Mouse (Mus musculus) naive thymus-derived CD4-positive, alpha-beta T cell, adult 2 months (primary cell): ENCODE measurements around the gene Grb10.

Source experiments
- DNase-seq: peaks from one replicate; pipeline ENCODE4 v3.0.0-alpha.2; 2011; ENCODE audit warnings: low read depth

The Grb10 gene

GRCm38 (mm10) chr11:12038470-12038985 lies at the start of gene Grb10:
TSS of gene Grb10 (minus strand) at chr11:12038683.
- no peak for DNase-seq

GRCm38 (mm10) chr11:12081638-12082037 lies 43.2 kb upstream of the Grb10 start:
- no peak for DNase-seq

DNA sequence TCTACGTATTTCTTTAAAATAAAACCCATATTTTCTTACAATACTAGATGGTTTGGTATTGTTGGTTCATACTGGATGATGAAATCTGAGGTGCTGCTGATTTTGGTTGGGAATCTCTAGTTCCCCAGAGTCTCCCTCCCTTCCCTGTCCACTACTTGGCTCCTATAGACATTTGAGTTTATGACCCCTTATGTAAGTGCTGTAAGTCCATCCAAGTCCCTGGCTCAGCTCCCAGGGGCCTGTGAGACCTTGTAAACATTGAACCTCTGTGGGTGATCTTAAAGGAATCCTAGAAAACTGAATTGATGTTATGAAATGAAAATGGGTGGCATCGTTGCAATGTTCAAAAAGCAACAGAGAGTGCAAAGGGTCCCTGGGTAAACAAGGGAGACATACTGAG lies 40.7 kb upstream of the Grb10 start:
- no peak for DNase-seq

DNA sequence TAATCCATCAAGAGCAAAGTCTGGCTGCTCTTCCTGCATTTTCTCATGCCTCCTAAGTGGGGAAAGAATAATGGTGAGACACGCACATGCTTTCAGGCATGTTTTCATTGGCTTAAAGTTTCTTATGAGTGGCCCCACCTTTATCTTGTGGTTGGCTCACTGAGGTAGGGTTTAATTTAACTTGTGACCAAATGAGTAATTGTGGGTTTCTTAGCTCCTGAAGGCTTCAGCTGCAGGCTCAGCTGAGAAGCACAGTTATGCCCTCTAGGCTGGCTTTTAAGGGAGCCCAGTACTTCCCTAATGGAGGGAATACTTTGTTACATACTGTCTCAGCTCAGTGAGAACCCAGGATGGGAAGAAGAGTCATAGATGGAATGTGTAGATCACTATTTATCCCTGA lies 37.0 kb upstream of the Grb10 start:
- no peak for DNase-seq

GRCm38 (mm10) chr11:12073394-12074226 lies 35.1 kb upstream of the Grb10 start:
- no peak for DNase-seq

DNA sequence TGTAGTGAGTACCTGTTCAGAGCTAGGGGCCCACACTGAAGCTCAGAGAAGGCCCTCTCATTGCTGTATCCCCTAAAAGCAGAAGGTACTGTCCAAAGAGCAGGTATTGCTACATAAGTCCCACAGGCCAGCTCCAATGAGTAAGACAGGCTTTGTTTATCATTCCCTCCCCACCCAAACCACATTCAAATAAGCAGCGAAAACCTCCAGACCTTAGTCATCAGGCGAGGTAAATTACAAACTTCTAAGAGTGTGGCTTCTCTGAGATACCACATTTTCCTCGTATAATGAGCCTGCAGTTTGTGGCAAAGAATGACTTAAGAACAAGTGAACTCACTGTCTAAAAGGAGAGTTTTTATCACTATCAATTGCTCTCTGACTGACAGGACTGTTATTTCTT lies 33.8 kb upstream of the Grb10 start:
- DNase-seq: no peak

DNA sequence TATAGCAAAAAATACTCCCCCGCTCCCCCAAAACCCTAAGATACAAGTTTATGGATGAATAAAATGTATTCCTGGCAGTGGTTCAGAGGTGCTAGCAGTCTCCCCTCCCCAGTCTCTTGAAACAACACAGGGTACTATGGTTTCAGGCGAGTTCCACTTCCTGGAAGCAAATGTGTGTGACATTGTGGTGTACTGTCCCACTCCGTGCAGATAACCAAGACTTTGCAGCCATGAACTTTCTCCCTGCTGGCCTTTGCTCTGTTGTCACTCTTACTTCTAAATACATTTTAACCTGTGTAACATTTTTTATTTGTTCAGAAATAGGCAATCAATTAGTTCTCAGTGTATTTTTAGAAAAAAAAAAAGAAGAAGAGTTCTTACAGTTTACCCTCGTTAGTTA lies 20.5 kb upstream of the Grb10 start:
- DNase-seq: no peak

- no peak for DNase-seq
These were observed 10.3 kb upstream of the Grb10 start for GRCm38 (mm10) chr11:12048547-12049327.

- DNase-seq: no peak
These were observed 9.7 kb upstream of the Grb10 start for GRCm38 (mm10) chr11:12048135-12048534.

- DNase-seq: no peak
These were observed 5.8 kb upstream of the Grb10 start for GRCm38 (mm10) chr11:12044245-12044644.

DNA sequence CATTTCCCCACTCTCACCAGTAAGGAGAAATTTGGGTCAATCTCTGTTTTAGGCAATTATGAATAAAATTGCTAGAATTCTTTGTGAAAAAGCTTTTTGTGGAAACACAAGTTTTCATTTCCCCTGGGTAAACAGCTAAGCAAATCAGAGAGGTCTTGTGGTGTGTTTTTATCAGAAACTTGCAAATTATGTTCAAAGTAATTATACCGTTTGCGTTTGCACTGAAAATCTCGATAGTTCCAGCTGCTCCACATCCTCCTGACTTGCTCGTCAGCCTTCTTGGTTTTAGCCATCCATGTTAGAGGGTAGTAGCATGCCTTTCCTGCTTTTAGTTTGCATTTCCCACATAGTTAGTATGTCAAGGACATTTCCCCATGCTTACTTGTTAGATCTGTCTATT lies 3.3 kb upstream of the Grb10 start:
- DNase-seq: no peak

DNA sequence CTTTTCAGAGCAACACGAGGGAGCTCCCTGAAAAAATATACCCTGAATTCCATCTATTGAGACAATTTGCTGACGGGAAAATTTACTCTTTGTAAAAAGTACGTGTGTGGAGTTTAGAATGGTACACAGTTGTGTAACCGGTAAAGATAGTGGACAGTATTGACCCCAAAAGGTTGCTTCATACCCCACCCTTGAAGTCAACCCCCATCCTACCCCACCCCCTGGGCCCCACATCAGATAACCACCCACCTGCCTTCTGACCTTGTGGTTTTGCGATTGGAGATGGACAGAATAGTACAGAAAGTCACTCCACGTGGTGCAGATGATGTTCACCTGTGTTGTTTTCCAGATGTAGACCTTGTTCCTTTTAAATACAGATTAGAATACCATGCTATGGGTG lies 2.9 kb upstream of the Grb10 start:
- DNase-seq: no peak

DNA sequence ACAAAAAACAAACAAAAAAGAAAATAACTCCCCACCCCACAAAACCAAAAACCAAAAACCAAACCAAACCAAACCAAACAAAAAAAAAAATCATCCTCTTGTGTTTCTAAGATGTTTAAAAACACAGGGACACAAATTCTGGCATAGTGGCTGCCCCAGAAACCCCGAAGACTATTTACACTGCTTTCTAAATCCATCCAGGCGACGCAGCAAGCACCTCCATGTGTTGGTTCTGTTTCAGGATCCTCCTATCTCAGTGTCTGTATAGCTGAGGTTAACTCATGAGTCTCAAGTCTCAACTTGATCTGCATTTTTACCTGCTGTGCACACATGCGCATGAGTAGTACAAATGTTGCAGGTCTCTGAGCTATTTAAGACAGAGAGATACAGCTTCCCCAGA lies 1.9 kb upstream of the Grb10 start:
- no peak for DNase-seq

DNA sequence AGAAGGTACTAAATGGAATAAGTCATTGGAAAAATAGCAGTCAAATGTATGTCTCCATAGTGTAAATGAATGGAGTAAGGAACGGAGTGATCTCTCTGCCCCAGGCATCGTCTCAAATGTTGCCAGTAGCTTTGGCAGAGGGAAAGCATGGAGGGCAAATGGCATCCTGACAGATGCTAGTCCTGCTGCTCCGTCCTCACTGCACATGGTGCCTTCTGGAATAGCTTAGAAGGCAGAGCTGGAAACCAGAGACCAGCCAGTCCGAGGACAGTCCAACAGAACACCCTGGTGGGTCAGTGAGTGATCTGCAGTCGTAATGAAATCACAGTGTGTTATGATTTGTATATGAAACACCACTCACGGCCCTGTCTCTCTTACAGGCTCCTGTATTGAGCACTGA lies 1.3 kb upstream of the Grb10 start:
- no peak for DNase-seq

DNA sequence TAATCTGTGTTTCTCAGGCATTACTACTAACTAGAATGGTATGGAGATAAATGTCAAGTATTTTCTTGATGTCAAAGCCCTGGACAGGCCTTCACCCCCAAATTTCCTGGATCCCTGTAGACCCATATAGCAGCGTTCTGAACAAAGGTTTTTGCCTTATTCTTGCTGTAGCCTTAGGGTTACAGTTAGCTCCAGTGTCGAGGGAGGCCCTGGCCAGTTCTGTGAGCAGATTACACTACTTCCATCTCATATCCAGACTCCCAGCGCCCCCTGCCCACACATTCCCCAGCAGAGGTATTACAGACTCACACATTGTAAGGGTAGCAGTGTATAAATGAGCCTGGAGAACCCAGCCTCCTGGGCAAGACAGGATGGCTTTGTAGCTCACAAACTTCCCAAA lies 615 bp upstream of the Grb10 start:
- no peak for DNase-seq

DNA sequence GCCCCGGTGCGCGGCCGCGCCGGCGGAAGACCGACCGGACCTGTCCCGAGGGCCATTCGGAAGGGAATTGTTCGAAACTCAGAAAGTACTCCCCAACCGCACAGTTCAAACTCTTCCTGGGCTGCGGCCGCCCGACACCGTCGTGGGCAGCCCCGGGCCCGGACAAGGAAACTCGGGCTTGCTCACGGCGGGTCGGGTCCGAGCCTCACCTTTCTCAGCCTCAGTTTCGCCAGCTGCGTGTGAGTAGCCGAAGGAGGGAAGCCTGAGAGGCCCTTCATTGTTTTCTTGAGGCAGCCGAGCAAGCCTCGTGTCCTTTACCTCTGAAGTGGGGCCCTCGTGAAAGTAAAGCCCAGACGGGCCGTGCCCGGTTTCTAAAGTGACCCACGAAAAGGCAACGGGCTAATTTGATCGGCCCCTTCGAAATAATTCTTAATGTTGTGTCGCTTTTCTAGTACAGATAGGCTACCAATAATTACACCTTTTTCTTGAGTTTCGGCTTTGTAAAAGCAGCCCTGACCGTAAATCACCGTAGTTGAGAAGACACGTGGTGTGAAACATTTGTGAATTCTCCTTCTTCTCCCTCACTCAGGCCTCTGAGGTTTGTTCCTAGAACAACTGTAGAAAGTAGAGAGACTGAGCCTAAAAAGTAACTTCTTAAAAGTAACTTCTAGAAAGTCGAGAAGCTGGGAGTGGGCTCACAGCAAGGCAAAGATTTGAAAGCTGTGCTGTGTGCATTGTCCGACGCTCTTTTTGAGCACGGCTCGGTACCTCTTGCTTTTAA lies 604 bp downstream of the Grb10 start:
- DNase-seq: no peak

DNA sequence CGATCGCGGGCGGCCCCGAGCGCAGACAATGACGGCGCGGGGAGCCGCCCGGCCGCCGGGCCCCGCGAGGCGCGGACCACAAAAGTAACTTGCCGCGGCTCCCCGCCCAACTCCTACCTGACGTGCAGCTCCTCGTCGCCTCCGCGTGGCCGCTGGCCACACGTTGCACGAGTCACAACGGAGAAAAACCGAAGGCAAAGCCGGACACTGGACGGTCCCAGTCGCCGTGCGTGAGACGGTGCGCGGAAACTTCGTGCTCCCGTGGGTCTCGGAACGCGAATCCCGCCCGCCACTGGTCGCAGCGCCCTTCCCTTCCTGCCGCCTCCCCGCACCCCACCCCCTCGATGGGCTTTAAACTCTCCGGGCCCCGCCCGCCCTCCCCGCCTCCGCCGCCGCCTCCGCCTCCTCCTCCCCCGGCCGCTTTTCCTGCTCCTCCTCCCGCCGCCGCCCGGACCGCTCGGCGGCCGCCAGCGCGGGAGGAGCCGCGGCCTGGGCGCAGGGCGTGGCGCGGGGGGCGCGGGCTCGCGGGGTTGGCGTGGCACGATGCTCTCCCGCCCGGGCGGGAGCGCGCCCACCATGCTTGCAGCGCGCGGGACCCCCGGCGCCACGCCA lies 1.3 kb downstream of the Grb10 start:
- no peak for DNase-seq

GRCm38 (mm10) chr11:12035916-12036910 lies 2.3 kb downstream of the Grb10 start:
- DNase-seq: no peak

DNA sequence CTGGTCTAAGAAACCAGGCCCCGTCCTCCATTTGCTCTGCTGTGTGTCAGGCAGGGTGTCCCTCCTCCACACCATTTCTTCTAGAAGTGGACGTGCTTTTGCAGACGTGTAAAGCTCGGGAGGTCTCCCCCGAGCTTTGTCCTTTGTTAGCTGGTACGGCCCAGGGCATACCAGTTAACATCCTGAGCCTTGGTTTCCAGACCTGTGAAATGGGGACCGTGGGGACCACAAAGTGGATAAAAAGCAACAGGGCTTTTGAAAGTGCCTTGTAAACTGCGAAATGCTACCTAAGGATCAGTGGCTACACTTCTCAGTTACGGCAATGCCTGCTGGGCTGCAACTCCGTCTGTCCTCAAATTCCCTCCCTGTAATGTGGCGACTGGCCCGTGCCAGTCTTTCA lies 3.2 kb downstream of the Grb10 start:
- DNase-seq: no peak

GRCm38 (mm10) chr11:12034781-12035180 lies 3.7 kb downstream of the Grb10 start:
- no peak for DNase-seq

GRCm38 (mm10) chr11:12034371-12034770 lies 4.1 kb downstream of the Grb10 start:
- no peak for DNase-seq
